Mouse (Mus musculus) kidney, adult 18-20 months (tissue): ENCODE data around the gene 4931417E11Rik.

ENCODE experiments used
- DNase-seq: peaks from one replicate; pipeline ENCODE4 v3.0.0; 2021

The 4931417E11Rik gene

DNA sequence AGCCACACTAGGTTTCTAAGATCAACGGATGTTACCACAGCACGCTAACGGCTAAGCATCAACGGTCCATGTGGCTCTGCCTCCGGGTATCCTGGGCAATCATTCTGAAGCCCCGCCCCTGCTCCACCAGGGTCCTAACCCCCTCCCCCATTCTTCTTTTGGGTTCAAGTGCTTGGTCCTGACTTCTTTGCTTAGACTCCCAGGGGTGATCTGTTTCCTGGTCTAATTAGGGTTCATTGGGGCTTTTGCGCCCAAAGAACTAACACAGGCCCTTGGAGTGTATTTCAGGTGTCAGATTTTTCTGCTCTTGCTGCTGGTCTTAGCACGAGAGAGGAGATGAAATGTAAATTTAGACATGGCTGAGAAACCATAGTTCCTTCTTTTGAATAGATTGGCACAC lies at the start of gene 4931417E11Rik:
Gene 4931417E11Rik (minus strand): TSS at position 101 of the 400 bp plus-strand sequence.
- DNase-seq = no peak

GRCm38 (mm10) chr6:73517818-73518396 lies 48.4 kb upstream of the 4931417E11Rik start:
- DNase-seq = peak; percentile 64

GRCm38 (mm10) chr6:73512907-73513306 lies 43.4 kb upstream of the 4931417E11Rik start:
- DNase-seq = peak; percentile 16

GRCm38 (mm10) chr6:73499631-73500030 lies 30.2 kb upstream of the 4931417E11Rik start:
- DNase-seq = no peak

DNA sequence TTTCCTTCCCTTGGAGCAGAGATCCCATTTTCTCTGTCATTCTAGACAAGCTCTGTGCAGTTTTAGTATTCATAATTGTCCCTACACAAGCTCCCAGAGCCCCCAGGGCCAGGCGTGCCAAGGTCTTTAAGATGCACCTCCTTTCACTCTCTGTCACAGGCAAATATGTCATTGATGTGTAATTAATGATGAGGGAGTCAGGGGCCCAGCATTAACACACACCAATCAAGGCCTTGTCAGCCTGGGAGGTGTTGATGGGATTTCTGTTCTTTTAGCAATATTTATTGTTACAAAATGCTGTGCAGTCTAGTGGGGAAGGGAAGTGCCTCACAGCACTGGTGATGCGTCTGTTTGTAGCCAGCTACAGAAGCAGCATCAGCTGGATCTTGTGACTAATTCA lies 27.9 kb upstream of the 4931417E11Rik start:
- no peak for DNase-seq

DNA sequence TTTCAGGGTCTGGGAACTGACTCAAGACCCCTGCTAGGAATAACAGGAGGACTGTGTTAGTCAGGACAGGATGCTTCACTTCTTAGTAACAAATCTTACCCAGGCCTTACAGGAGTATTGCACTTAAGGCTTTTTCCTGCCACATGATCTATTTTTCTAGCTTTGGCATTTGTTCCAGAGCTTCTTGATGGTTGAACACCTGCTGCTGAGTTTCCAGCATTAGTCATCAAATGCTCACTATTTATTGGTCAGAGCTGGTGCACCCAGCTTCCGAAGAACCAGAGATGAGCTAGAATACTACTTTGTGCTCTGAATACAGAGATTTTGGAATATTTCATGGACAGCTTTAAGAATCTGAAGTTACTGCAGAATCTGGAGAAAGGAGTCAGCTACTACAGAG lies 21.1 kb upstream of the 4931417E11Rik start:
- DNase-seq = no peak

GRCm38 (mm10) chr6:73485616-73486015 lies 16.1 kb upstream of the 4931417E11Rik start:
- DNase-seq = no peak

- peak; percentile 43 for DNase-seq
Observed at GRCm38 (mm10) chr6:73466084-73466483, 3.4 kb downstream of the 4931417E11Rik start.

DNA sequence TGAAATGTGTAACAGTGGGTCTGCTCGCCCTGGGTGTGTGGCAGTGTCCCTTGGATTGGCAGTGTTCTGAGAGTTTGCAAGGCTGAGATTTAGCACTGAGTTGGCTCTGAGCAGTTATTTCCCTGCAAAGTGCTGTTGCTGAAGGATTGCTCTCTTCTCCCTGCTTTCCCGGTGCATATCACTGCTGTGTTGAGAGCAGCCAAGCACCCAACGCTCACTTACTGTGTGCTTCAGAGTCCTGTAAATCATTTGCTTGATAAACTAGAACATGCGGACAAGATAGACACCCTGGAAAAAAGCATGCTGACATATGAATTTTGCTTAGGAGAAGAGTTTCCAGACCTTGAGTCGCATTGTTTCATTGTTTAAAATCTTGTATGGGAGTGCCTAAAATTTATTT lies 6.9 kb downstream of the 4931417E11Rik start:
- DNase-seq = peak; percentile 42

GRCm38 (mm10) chr6:73433912-73434311 lies 35.6 kb downstream of the 4931417E11Rik start:
- no peak for DNase-seq

DNA sequence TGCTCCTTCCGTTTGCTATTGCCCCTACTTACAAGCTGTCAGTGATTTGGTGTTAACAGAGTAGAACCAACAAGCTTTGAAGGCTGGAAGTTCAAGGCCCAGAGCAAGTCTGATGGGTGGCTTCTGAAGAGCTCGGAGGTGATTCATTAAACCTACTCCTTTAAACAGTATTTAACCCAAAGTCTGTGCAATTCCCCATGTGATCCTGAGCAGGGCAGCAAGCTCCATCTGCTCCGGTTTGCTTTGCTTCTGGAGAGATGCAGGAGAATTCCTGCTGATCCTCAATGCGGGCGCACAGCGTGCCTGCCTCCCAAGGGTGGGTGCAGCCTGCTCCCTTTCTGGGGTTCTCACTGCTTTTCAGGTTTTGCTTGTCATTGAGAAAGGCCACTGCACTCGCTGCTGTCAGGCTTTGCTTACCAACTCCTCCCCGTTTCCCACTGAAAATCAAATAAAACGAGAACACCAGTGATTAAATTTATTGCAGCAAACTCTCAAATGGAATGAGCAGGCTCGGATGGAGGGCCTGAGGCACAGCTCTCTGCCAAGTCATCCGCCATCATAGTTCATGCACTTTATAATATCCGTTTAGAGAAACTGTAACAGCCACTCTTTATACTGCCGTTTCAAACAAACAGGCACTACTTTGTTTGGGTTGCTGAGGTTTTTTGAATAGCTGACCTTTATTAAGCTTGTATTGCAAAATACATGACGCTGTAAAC lies 40.7 kb downstream of the 4931417E11Rik start:
- no peak for DNase-seq

DNA sequence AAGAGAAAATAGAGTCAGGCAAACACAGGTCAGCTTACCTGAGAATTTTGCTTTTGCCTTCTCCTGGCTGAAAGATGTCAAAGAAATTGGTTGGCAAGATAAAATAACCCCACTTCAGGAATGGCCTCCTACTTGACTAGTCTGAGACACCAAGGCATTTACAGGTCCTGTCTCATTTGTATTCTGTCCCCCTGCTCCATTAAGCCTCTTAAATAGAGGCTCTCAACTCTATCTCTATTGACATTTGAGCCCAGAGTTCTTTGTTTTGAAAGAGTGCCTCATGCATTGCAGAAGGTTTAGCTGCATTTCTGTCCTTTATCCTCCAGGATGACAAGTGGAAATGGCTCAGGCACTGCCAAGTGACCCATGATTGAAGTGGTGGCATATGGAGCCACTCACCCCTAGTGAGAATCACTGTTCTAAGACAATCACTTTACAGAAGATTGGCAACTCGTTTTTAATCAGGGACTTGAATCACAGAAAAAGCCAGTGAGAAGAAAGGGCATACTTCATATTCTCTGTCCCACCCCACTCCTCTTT lies 42.1 kb downstream of the 4931417E11Rik start:
- DNase-seq = no peak
